ENCODE assay signal across 24 mouse cellular contexts in genomic region chr5:44211818-44212465, GRCm38 (mm10). TPM values are rescaled to one million over a fixed set of nuclear protein-coding genes. Genes with fewer than 3 reads are reported as not detected.
DNase-seq lines count a peak whose midpoint lies in the region; ATAC-seq and TF ChIP-seq lines count a peak whose summit lies in the region.
"Had no signal": no experiment of that assay in that cellular context is flagged by ENCODE, and none has a peak within 500 bp of the region (broad histone marks: within the 10 kb centered on the region; RNA-seq: fewer than 3 reads in every experiment).

No protein-coding gene starts in this region.

- H3K79me2 ChIP-seq in liver, adult 2 months (ENCODE audit: control insufficient read depth, insufficient read depth, low read length): peaks cover 34% of the 10 kb centered on the region

- no peaks in the 10 kb centered on the region for H3K9me3 ChIP-seq in liver, embryonic 12.5 days (replicated peaks)
- H3K9me3 ChIP-seq in midbrain, embryonic 14.5 days (ENCODE audit: control insufficient read depth, low read length): no peaks in the 10 kb centered on the region
- H3K9me3 ChIP-seq: embryonic facial prominence, embryonic 15.5 days; forebrain, embryonic 10.5 days; forebrain, embryonic 15.5 days; G1E; heart, embryonic 15.5 days; hindbrain, embryonic 15.5 days had no signal

- no peak for ATAC-seq in liver, embryonic 12.5 days
- ATAC-seq in megakaryocyte, adult 5-6 weeks (ENCODE audit: poor library complexity, severe bottlenecking): peak; percentile 84
- ATAC-seq in midbrain, embryonic 14.5 days (ENCODE audit: low FRiP score, low TSS enrichment): no peak
- ATAC-seq: forebrain, embryonic 15.5 days had no signal

- no peak for TF ChIP-seq POLR2A in liver, adult 2 months (IDR thresholded peaks at IDR 0.05; ENCODE audit: extremely low read depth, insufficient read depth, low read length)
- TF ChIP-seq POLR2A in bone marrow macrophage, adult 2 months (IDR thresholded peaks at IDR 0.05; ENCODE audit: borderline replicate concordance, low read depth, low read length): no peak

- no peak overlapping the region for H3K4me2 ChIP-seq in liver, embryonic 12.5 days
- H3K4me2 ChIP-seq in midbrain, embryonic 14.5 days (ENCODE audit: low read length): no peak overlapping the region
- H3K4me2 ChIP-seq: embryonic facial prominence, embryonic 15.5 days; forebrain, embryonic 15.5 days; heart, embryonic 11.5 days; heart, embryonic 15.5 days; hindbrain, embryonic 15.5 days had no signal

- H3K4me1 ChIP-seq in liver, adult 2 months (ENCODE audit: control insufficient read depth, insufficient read depth, low read length): peaks cover 8% of the 10 kb centered on the region
- peaks cover 72% of the 10 kb centered on the region for H3K4me1 ChIP-seq in liver, embryonic 12.5 days
- peaks cover 23% of the 10 kb centered on the region for H3K4me1 ChIP-seq in bone marrow macrophage, adult 2 months (ENCODE audit: control insufficient read depth, insufficient read depth, low read length)
- H3K4me1 ChIP-seq in midbrain, embryonic 14.5 days (ENCODE audit: control insufficient read depth, insufficient read depth, low read length): no peaks in the 10 kb centered on the region
- H3K4me1 ChIP-seq: embryonic facial prominence, embryonic 15.5 days; forebrain, embryonic 10.5 days; forebrain, embryonic 15.5 days; heart, embryonic 15.5 days; hindbrain, embryonic 15.5 days had no signal

- H3K36me3 ChIP-seq in liver, adult 2 months (ENCODE audit: control insufficient read depth, insufficient read depth, low read length): peaks cover 11% of the 10 kb centered on the region; the same call in 1 of the 2 replicates
- H3K36me3 ChIP-seq in liver, embryonic 12.5 days: peaks cover 81% of the 10 kb centered on the region
- peaks cover 21% of the 10 kb centered on the region for H3K36me3 ChIP-seq in midbrain, embryonic 14.5 days (ENCODE audit: control insufficient read depth, insufficient read depth, low read length)

- DNase-seq in liver, adult 2 months (ENCODE audit: extremely low read depth, low read depth, low spot score): peak; percentile 42
- DNase-seq in A20 (ENCODE audit: low read depth, low spot score): peak; percentile 30
- DNase-seq in cerebellum, postnatal 14 days: no peak
- DNase-seq in layer of hippocampus, adult 18-20 months (ENCODE audit: low spot score in 2 of 2): no peak
- DNase-seq in midbrain, embryonic 14.5 days: no peak
- DNase-seq: adrenal gland, adult 8-10 months; adrenal gland, postnatal 36 days; cerebellum, adult 11-12 months; cerebellum, adult 9-11 months; embryo, embryonic 11 days; gastrocnemius, postnatal 36 days; heart, adult 2 months; heart, postnatal 14 days had no signal

- no peak overlapping the region for H3K9ac ChIP-seq in liver, adult 2 months (ENCODE audit: low read depth, low read length)
- H3K9ac ChIP-seq in liver, embryonic 12.5 days: no peak overlapping the region
- no peak overlapping the region for H3K9ac ChIP-seq in midbrain, embryonic 14.5 days (replicated peaks; ENCODE audit: low read length)
- H3K9ac ChIP-seq: embryonic facial prominence, embryonic 15.5 days; forebrain, embryonic 15.5 days; heart, embryonic 15.5 days; hindbrain, embryonic 15.5 days had no signal

- TF ChIP-seq CTCF in liver, adult 2 months (IDR thresholded peaks at IDR 0.05; ENCODE audit: low read depth, low read length): no peak
- TF ChIP-seq CTCF in bone marrow macrophage, adult 2 months (IDR thresholded peaks at IDR 0.05; ENCODE audit: low read depth, low read length): no peak

- H3K4me3 ChIP-seq in liver, adult 2 months (ENCODE audit: insufficient read depth, low read depth, low read length): no peak overlapping the region
- no peak overlapping the region for H3K4me3 ChIP-seq in liver, embryonic 12.5 days
- H3K4me3 ChIP-seq in bone marrow macrophage, adult 2 months (ENCODE audit: insufficient read depth, low read length): no peak overlapping the region
- H3K4me3 ChIP-seq in midbrain, embryonic 14.5 days (replicated peaks; ENCODE audit: low read depth, low read length): no peak overlapping the region
- H3K4me3 ChIP-seq: embryonic facial prominence, embryonic 15.5 days; erythroblast, embryonic 14.5 days; forebrain, embryonic 10.5 days; forebrain, embryonic 15.5 days; heart, adult 2 months; heart, embryonic 15.5 days; hindbrain, embryonic 15.5 days had no signal

- WGBS in liver, adult 2 months: 28% methylated on average over 6 of the region's 6 CpGs
- WGBS in liver, embryonic 12.5 days (ENCODE audit: insufficient replicate concordance): 77% methylated on average over 6 of the region's 6 CpGs
- 91% methylated on average over 6 of the region's 6 CpGs for WGBS in midbrain, embryonic 14.5 days

- H3K27ac ChIP-seq in liver, adult 2 months (replicated peaks; ENCODE audit: insufficient read depth, low read depth, low read length): no peak overlapping the region
- no peak overlapping the region for H3K27ac ChIP-seq in liver, embryonic 12.5 days
- H3K27ac ChIP-seq in bone marrow macrophage, adult 2 months (ENCODE audit: insufficient read depth, low read depth, low read length): 0 out of 2 replicates have a peak overlapping the region, but pooled peaks have one; percentile 31
- no peak overlapping the region for H3K27ac ChIP-seq in midbrain, embryonic 14.5 days (replicated peaks; ENCODE audit: low read depth, low read length)
- H3K27ac ChIP-seq: embryonic facial prominence, embryonic 15.5 days; forebrain, embryonic 10.5 days; forebrain, embryonic 15.5 days; heart, adult 2 months; heart, embryonic 15.5 days; hindbrain, embryonic 15.5 days had no signal

- no peaks in the 10 kb centered on the region for H3K27me3 ChIP-seq in liver, adult 2 months (ENCODE audit: control insufficient read depth, insufficient read depth, low read length)
- H3K27me3 ChIP-seq in liver, embryonic 12.5 days (replicated peaks): no peaks in the 10 kb centered on the region
- no peaks in the 10 kb centered on the region for H3K27me3 ChIP-seq in midbrain, embryonic 14.5 days (ENCODE audit: control insufficient read depth, insufficient read depth, low read length)
- H3K27me3 ChIP-seq: embryonic facial prominence, embryonic 15.5 days; forebrain, embryonic 15.5 days; heart, embryonic 15.5 days; hindbrain, embryonic 15.5 days had no signal

RNA-seq across cellular contexts. Expression of gene Tapt1, which starts 14.5 kb away (rescaled TPM):
- 63.5 and 68.6 TPM in 2 replicates for total RNA-seq in liver, adult 2 months (2014; rRNA removed)
- 34.8 and 35.8 TPM in 2 replicates for polyA plus RNA-seq in liver, adult 2 months (2012; rRNA removed)
- 46.0 and 48.3 TPM in 2 replicates for polyA plus RNA-seq in liver, embryonic 12.5 days (2016; fragmentation: Nextera tagmentation; extraction: Ambion mirVana)
- polyA plus RNA-seq in bone marrow macrophage, adult 2 months (2012; ENCODE audit: insufficient read depth, insufficient read length, missing spikeins): 14.3 and 19.9 TPM in 2 replicates
- 30.1 and 31.8 TPM in 2 replicates for total RNA-seq in megakaryocyte, adult 5-6 weeks (2015)
- total RNA-seq in megakaryocyte, adult 5-6 weeks (2017): 34.5 and 44.2 TPM in 2 replicates
- total RNA-seq in layer of hippocampus, adult 18-20 months (2021): 10 to 100 TPM; 41.2 to 43.8 TPM
- polyA plus RNA-seq in midbrain, embryonic 14.5 days (2014; fragmentation: Nextera tagmentation; extraction: Ambion mirVana): 31.7 and 34.6 TPM in 2 replicates

Comparison
In these comparisons a context has a peak if more than half of its experiments do, and no peak if none do; other contexts are left out.
1. DNase-seq: peak in liver, adult 2 months (single experiment) and A20 (single experiment); none in cerebellum, postnatal 14 days (0 of 2), layer of hippocampus, adult 18-20 months (0 of 2) and midbrain, embryonic 14.5 days (single experiment).